Mouse (Mus musculus): Measurements from ENCODE around the gene Kif12.

DNA sequence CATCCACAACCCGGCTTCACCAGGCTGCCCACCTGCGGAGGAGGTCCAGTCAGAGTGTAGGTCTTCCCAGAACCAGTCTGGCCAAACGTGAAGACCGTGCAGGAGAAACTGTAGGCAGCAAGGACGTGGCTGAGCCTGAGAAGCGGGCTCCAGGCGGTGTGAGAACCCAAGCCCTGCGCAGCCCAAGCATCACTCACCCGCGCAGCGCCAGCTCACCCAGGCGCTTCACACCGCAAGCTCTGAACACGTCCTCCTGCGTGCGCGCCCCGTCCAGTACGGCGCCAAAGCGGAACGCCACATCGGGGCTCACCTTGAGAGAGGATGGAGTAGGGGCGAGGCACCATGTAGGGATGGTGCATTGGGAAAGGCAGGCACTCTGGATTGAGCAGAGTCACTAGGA lies 809 bp downstream of the Kif12 start:
- no peak for TF ChIP-seq CTCF (IDR thresholded peaks at IDR 0.05; ENCODE audit: control insufficient read depth, insufficient read depth, insufficient read length)
- TF ChIP-seq MYOG (IDR thresholded peaks at IDR 0.05; ENCODE audit: control insufficient read depth, extremely low read depth, insufficient read length), result no peak

All from C2C12 (cell line).